Mouse (Mus musculus): ENCODE measurements around the gene Spem2. TPM values are rescaled to one million over a fixed set of nuclear protein-coding genes. Genes with fewer than 3 reads are reported as not detected.

Spem2 gene
- polyA plus RNA-seq, 1 experiment from 2014 or later: not detected

DNA sequence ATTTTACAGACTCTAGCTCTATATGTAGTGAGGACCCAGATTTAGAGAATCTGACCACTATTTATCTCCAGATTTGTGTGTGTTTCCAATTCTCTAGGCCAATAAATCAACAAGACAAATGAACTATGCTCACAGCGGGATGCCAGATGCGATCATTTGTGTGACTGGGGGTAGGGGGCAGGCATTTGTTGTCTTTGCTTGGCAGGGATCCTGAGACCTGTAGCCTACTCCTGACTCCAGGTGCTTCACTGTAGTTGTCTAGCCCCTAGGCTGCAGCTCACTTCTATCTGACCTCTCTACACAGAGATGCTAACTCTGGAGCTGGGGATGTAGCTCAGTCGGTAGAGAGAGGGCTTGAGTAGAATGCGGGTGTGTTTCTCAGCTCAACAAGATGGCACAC lies 36.4 kb downstream of the Spem2 start:
- H3K27me3 ChIP-seq: no peaks in the 10 kb centered on the region
- no peak for ATAC-seq
- in situ Hi-C loops (cut with MboI; ENCODE audit: low pct_unique_long_range_greater_than_20kb): no loop called here
- POLR2A ChIA-PET: interaction anchor here (1.0 to 2.0 kb wide), 2 partner anchors 15 to 101 kb away, joined by 3 to 6 read pairs; no protein-coding TSS in a partner anchor
- CTCF ChIA-PET: interaction anchor here (1.2 kb wide), 1 partner anchor 11 kb away, joined by 3 read pairs; no protein-coding TSS in a partner anchor
- TF ChIP-seq CTCF (IDR thresholded peaks at IDR 0.05): no peak
- DNase-seq (ENCODE audit: low read depth, low spot score): no peak

DNA sequence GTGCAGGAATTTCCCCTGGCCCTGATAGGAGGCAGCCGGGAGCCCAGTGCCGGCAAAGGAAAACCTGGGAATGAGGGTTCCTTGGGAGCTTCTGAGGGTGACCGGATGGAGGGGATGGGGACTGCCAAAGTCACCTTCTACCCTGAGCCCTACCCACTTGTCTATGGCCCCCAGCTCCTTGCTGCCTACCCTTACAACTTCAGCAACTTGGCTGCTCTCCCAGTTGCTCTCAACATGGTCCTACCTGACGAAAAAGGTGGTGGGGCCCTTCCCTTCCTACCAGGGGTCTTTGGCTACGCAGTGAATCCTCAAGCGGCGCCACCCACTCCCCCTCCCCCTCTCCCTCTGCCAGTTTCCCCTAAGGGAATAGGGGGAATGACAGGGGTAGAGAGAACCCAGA lies 39.3 kb downstream of the Spem2 start:
- ATAC-seq (no peak), DNase-seq (ENCODE audit: low read depth, low spot score) (no peak)
- CTCF ChIA-PET: no interaction called here
- in situ Hi-C loops (cut with MboI; ENCODE audit: low pct_unique_long_range_greater_than_20kb): no loop called here
- no peaks in the 10 kb centered on the region for H3K27me3 ChIP-seq
- TF ChIP-seq CTCF (IDR thresholded peaks at IDR 0.05): no peak
- POLR2A ChIA-PET: interaction anchor here (1.0 to 1.2 kb wide), 3 partner anchors 10 to 59 kb away, joined by 3 to 4 read pairs (median 3); partner anchors contain the start of genes Nlgn2 and Tmem256

DNA sequence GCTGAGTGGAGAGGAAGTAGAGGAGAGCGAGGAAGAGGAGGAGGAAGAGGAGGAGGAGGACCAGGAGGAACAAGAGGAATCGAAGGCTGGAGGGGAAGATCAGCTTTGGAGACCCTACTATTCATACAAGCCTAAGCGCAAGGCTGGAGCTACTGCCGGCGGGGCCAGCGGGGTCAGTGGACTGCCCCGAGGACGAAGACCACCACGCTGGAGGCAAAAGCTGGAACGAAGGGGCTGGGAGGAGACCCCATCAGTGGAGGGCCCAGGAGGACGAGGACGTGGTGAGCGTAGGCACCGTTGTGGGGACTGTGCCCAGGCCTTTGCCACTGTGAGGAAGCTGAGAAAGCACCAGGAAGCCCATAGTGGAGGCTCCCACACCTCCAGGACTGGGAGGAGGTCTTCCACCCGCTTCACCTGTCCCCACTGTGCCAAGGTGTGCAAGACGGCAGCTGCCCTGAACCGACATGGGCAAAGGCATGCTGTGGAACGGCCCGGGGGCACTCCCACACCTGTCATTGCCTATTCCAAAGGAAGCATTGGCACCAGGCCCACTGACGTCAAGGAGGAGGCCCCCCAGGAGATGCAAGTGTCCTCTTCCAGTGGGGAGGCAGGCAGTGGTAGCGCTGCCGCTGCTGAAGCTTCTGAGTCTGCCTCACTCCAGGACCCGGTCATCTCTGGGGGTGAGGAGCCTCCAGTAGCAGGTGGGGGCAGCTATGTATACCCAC lies 39.8 kb downstream of the Spem2 start:
- in situ Hi-C loops (cut with MboI; ENCODE audit: low pct_unique_long_range_greater_than_20kb): no loop called here
- POLR2A ChIA-PET: interaction anchor here (1.0 to 1.2 kb wide), 3 partner anchors 10 to 60 kb away, joined by 3 to 4 read pairs (median 3); partner anchors contain the start of genes Nlgn2 and Tmem256
- H3K27me3 ChIP-seq: no peaks in the 10 kb centered on the region
- ATAC-seq: no peak
- no peak for TF ChIP-seq CTCF (IDR thresholded peaks at IDR 0.05)
- no peak for DNase-seq (ENCODE audit: low read depth, low spot score)
- CTCF ChIA-PET: interaction anchor here (1.3 kb wide), 1 partner anchor 15 kb away, joined by 3 read pairs; no protein-coding TSS in a partner anchor

DNA sequence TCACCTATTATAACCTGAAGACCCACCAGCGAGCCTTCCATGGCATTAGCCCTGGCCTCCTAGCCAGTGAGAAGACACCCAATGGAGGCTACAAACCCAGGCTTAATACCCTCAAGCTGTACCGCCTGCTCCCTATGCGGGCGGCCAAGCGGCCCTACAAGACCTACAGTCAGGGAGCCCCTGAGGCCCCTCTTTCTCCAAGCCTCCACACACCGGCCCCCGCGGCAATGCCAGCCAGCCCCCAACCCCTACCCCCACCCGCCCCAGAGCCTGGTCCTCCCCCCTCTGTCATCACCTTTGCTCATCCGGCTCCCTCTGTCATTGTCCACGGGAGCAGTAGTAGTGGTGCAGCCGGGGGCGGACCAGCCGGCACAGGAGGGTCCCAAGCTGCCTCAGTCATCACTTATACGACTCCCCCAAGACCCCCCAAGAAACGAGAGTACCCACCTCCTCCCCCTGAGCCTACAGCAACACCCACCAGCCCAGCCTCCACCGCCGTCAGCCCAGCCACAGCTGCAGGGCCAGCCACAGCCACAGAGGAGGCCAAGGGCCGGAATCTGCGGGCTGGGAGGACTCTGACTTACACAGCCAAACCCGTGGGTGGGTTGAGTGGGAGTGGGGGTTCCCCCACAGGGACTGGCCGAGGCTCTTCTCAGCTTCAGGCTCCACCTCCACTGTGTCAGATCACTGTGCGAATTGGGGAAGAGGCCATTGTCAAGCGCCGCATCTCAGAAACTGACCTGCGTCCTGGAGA lies 40.6 kb downstream of the Spem2 start:
- POLR2A ChIA-PET: interaction anchor here (1.0 to 1.2 kb wide), 3 partner anchors 10 to 60 kb away, joined by 3 to 4 read pairs (median 3); partner anchors contain the start of genes Nlgn2 and Tmem256
- in situ Hi-C loops (cut with MboI; ENCODE audit: low pct_unique_long_range_greater_than_20kb): no loop called here
- DNase-seq (ENCODE audit: low read depth, low spot score): no peak
- TF ChIP-seq CTCF (IDR thresholded peaks at IDR 0.05): no peak
- ATAC-seq: no peak
- H3K27me3 ChIP-seq: no peaks in the 10 kb centered on the region
- CTCF ChIA-PET: interaction anchor here (1.3 kb wide), 1 partner anchor 15 kb away, joined by 3 read pairs; no protein-coding TSS in a partner anchor

DNA sequence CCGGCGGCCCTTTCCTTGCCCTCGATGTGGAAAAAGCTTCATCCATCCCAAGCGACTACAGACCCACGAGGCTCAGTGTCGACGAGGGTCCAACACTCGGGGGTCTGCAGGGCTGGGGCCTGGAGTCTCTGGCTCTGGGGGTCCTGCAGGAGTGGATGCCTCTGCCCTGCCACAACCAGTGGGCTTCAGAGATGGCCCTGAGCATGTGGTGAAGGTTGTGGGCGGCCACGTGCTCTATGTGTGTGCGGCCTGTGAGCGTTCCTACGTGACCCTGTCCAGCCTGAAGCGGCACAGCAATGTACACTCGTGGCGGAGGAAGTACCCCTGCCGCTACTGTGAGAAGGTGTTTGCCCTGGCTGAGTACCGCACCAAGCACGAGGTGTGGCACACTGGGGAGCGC lies 41.8 kb downstream of the Spem2 start:
- CTCF ChIA-PET: no interaction called here
- H3K27me3 ChIP-seq: no peaks in the 10 kb centered on the region
- POLR2A ChIA-PET: no interaction called here
- in situ Hi-C loops (cut with MboI; ENCODE audit: low pct_unique_long_range_greater_than_20kb): no loop called here
- no peak for TF ChIP-seq CTCF (IDR thresholded peaks at IDR 0.05)
- ATAC-seq (no peak), DNase-seq (ENCODE audit: low read depth, low spot score) (no peak)

DNA sequence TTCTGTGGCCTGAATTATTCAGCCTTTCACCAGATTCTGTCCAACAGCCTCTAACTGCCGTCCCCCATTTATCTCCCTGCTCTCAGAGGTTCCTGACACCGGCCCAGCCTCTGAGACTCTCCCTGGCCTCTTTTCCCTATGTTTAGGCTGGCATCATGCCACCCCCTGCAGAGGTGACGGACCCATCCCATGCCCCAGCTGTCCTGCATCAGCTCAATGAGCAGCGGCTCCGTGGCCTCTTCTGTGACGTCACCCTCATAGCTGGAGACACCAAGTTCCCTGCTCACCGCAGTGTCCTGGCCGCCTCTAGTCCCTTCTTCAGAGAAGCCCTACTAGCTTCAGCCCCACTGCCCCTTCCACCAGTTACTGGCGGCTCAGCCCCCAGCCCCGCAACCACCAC lies 42.5 kb downstream of the Spem2 start:
- H3K27me3 ChIP-seq: no peaks in the 10 kb centered on the region
- POLR2A ChIA-PET: no interaction called here
- CTCF ChIA-PET: no interaction called here

DNA sequence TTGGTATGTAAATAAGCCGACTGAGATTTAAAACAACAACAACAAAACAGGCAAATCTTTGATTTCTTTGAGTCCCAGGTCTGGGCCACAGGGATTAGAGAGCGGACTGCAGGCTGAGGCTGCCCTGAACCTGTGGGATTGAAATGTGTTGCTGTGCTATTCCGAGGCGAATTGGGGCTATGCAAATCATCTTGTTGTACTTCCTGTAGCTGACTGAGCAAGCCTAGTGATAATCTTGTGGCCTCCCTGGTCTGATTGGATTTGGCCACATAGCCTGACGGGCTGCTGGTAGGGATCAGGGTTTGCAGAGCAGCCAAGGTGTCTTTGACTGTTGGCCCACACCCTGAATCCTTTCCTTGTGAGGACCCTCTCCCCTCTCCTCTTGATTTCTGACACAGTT lies 43.3 kb downstream of the Spem2 start:
- no peak for ATAC-seq
- in situ Hi-C loops (cut with MboI; ENCODE audit: low pct_unique_long_range_greater_than_20kb): no loop called here
- no peak for TF ChIP-seq CTCF (IDR thresholded peaks at IDR 0.05)
- DNase-seq (ENCODE audit: low read depth, low spot score): no peak
- ChIA-PET POLR2A (no interaction called here), CTCF (interaction anchor here (0.7 kb wide), 1 partner anchor 10 kb away, joined by 3 read pairs; no protein-coding TSS in a partner anchor)
- H3K27me3 ChIP-seq: no peaks in the 10 kb centered on the region

More for the DNA sequence above, 42.5 kb downstream of the Spem2 start:
- in situ Hi-C loops (cut with MboI; ENCODE audit: low pct_unique_long_range_greater_than_20kb): no loop called here
- no peak for DNase-seq (ENCODE audit: low read depth, low spot score)
- ATAC-seq: no peak
- no peak for TF ChIP-seq CTCF (IDR thresholded peaks at IDR 0.05)

DNA sequence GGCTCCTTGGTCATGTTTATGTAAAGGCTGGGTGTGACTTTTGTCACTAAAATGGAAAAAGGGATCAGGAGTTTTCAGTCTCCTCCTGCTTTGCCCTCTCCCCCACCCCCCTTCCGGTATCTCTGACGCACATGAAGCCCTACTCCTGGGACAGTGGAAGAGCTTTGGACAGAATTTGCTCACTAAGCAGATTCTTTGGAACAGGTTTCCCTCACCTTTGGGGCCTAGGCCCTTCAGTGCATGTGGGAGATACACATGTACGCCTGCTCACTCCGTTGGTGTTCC lies 50.7 kb downstream of the Spem2 start:
- POLR2A ChIA-PET: interaction anchor here (0.9 to 1.7 kb wide), 3 partner anchors 9 to 15 kb away, joined by 3 to 6 read pairs (median 5); partner anchors contain the start of gene Polr2a
- H3K27me3 ChIP-seq: no peaks in the 10 kb centered on the region
- CTCF ChIA-PET: no interaction called here
- no peak for TF ChIP-seq CTCF (IDR thresholded peaks at IDR 0.05)
- ATAC-seq: no peak
- DNase-seq (ENCODE audit: low read depth, low spot score): no peak
- in situ Hi-C loops (cut with MboI; ENCODE audit: low pct_unique_long_range_greater_than_20kb): no loop called here

DNA sequence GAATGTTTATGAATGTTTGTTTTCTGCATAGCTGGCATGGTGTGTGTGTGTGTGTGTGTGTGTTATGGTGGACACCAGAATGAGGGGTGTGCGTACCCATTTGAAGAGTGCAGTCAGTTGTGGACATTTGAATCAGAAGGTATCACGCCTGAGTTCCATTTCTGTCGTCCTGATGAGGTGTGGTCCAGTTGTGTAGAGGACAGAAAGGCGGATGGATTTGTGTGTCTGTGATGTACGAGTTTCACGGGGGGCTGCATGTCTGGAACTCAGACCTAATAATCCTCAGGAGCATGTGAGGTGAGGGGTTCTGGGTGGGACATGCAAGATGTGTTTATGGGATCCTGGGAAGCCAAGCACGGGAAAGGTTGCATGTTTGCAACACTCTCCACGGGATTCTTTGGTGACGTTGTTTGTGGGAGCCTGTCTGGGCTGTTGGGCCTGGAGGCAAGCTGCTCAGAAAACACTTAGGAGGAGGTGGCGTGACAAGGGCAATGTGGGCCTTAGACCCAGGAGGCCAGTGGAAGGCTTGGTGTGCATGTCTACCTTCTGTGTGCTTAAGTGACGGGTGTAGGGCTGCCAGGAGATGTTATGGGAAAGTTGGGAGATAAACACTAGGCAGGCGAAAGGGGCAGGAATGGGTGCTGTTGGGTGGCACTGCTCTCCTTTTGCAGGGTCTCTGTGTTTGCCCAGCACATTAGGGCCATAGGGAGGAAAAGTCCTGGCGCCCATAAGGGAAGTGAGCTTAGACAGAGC lies 51.2 kb downstream of the Spem2 start:
- ChIA-PET CTCF (no interaction called here), POLR2A (interaction anchor here (1.2 to 1.7 kb wide), 2 partner anchors 8 to 16 kb away, joined by 5 to 6 read pairs; partner anchors contain the start of gene Polr2a)
- H3K27me3 ChIP-seq: no peaks in the 10 kb centered on the region
- DNase-seq (ENCODE audit: low read depth, low spot score) (no peak), ATAC-seq (no peak)
- no peak for TF ChIP-seq CTCF (IDR thresholded peaks at IDR 0.05)
- in situ Hi-C loops (cut with MboI; ENCODE audit: low pct_unique_long_range_greater_than_20kb): no loop called here

Other genes starting within 250 kb of the Spem2 start
- gene Wrap53, start 238.2 kb downstream of the Spem2 start, polyA plus RNA-seq (2021): 11.4 TPM
- 92.8 TPM for gene Trp53, start 238.1 kb downstream of the Spem2 start, polyA plus RNA-seq (2021)
- gene Atp1b2, start 212.5 kb downstream of the Spem2 start, polyA plus RNA-seq (2021): 0.80 TPM
- not detected for gene Shbg, start 200.6 kb downstream of the Spem2 start, polyA plus RNA-seq (2021)
- 5.2 TPM for gene Sat2, start 196.4 kb downstream of the Spem2 start, polyA plus RNA-seq (2021)
- 82.4 TPM for gene Fxr2, start 185.5 kb downstream of the Spem2 start, polyA plus RNA-seq (2021)
- gene Sox15, start 163.2 kb downstream of the Spem2 start, polyA plus RNA-seq (2021): 0.15 TPM
- 84.1 TPM for gene Mpdu1, start 155.8 kb downstream of the Spem2 start, polyA plus RNA-seq (2021)
- 4.4 TPM for gene Cd68, start 152.3 kb downstream of the Spem2 start, polyA plus RNA-seq (2021)
- gene Eif4a1, start 146.0 kb downstream of the Spem2 start, polyA plus RNA-seq (2021): 592 TPM
- gene Senp3, start 136.4 kb downstream of the Spem2 start, polyA plus RNA-seq (2021): 116 TPM
- gene Tnfsf13, start 132.7 kb downstream of the Spem2 start, polyA plus RNA-seq (2021): 5.0 TPM
- 26.6 TPM for gene Tnfsf12, start 122.6 kb downstream of the Spem2 start, polyA plus RNA-seq (2021)
- 7.2 TPM for gene Tnfsfm13, start 122.4 kb downstream of the Spem2 start, polyA plus RNA-seq (2021)
- gene Polr2a, start 59.8 kb downstream of the Spem2 start, polyA plus RNA-seq (2021): 96.2 TPM
- 0.32 TPM for gene Slc35g3, start 56.5 kb downstream of the Spem2 start, polyA plus RNA-seq (2021)
- gene Zbtb4, start 52.6 kb downstream of the Spem2 start, polyA plus RNA-seq (2021): 36.9 TPM
- 27.7 TPM for gene Chrnb1, start 22.5 kb downstream of the Spem2 start, polyA plus RNA-seq (2021)
- gene Fgf11, start 16.6 kb downstream of the Spem2 start, polyA plus RNA-seq (2021): 0.03 TPM
- gene Tmem102, start 12.8 kb downstream of the Spem2 start, polyA plus RNA-seq (2021): 1.1 TPM
- gene Gm39566, start 3.2 kb downstream of the Spem2 start, polyA plus RNA-seq (2021): not detected
- gene Spem1, start 3.7 kb upstream of the Spem2 start, polyA plus RNA-seq (2021): 0.09 TPM
- 35.0 TPM for gene Nlgn2, start 19.3 kb upstream of the Spem2 start, polyA plus RNA-seq (2021)
- 158 TPM for gene Tmem256, start 20.0 kb upstream of the Spem2 start, polyA plus RNA-seq (2021)
- gene Plscr3, start 27.9 kb upstream of the Spem2 start, polyA plus RNA-seq (2021): 82.9 TPM
- not detected for gene Tnk1, start 40.3 kb upstream of the Spem2 start, polyA plus RNA-seq (2021)
- 0.12 TPM for gene Tmem95, start 59.6 kb upstream of the Spem2 start, polyA plus RNA-seq (2021)
- gene Kctd11, start 62.9 kb upstream of the Spem2 start, polyA plus RNA-seq (2021): 8.4 TPM
- gene Acap1, start 77.1 kb upstream of the Spem2 start, polyA plus RNA-seq (2021): 0.40 TPM
- gene 2810408A11Rik, start 82.5 kb upstream of the Spem2 start, polyA plus RNA-seq (2021): 3.6 TPM
- 53.3 TPM for gene Neurl4, start 82.6 kb upstream of the Spem2 start, polyA plus RNA-seq (2021)
- gene Gps2, start 95.4 kb upstream of the Spem2 start, polyA plus RNA-seq (2021): 55.6 TPM
- gene Eif5a, start 103.5 kb upstream of the Spem2 start, polyA plus RNA-seq (2021): 768 TPM
- 2.4 TPM for gene Ybx2, start 117.3 kb upstream of the Spem2 start, polyA plus RNA-seq (2021)
- gene Slc2a4, start 129.7 kb upstream of the Spem2 start, polyA plus RNA-seq (2021): 0.13 TPM
- not detected for gene Cldn7, start 146.3 kb upstream of the Spem2 start, polyA plus RNA-seq (2021)
- 174 TPM for gene Ctdnep1, start 162.7 kb upstream of the Spem2 start, polyA plus RNA-seq (2021)
- gene Elp5, start 164.1 kb upstream of the Spem2 start, polyA plus RNA-seq (2021): 76.4 TPM
- 528 TPM for gene Gabarap, start 172.7 kb upstream of the Spem2 start, polyA plus RNA-seq (2021)
- gene Phf23, start 177.3 kb upstream of the Spem2 start, polyA plus RNA-seq (2021): 76.1 TPM
- gene Dvl2, start 182.1 kb upstream of the Spem2 start, polyA plus RNA-seq (2021): 41.6 TPM
- 234 TPM for gene Acadvl, start 196.9 kb upstream of the Spem2 start, polyA plus RNA-seq (2021)
- gene Dlg4, start 198.5 kb upstream of the Spem2 start, polyA plus RNA-seq (2021): 48.1 TPM
- gene Asgr1, start 235.6 kb upstream of the Spem2 start, polyA plus RNA-seq (2021): not detected